Comparison of ENCODE assay signal across 8 mouse cellular contexts in the genomic region with DNA sequence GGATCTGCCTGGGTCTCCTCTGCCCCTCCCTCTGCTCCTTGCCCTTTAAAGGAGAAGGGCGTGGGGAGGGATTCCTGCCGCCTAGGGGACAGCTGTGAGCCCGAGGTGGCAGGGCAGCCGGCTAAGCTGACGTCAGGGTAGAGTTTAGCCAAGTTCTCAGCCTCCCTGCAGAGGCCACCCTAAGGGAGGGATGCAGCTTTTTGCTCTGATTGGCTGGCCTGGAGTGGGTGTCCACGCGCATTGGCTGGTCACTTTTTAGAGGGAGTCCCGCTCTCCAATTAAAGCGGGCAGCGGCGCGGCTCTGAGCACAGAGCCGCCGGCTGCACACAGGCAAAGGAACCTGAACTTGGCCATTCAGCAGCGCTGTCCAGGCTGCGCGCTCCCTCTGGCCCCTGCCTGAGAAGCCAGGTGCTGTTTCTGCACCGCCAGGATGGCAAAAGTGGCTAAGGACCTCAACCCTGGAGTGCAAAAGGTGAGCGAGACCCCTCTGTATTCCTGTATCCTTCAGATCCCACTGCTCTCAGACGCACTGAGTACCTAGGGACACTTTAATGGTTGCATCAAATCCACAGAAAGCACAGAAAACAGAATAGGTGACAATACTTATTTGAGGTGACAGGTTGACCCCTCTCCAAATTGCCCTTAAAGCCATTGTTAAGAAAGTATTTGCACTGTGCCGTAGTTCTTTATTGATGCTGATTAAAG. TPM values are rescaled to one million over a fixed set of nuclear protein-coding genes. Genes with fewer than 3 reads are reported as not detected.
DNase-seq lines count a peak whose midpoint lies in the region; ATAC-seq and TF ChIP-seq lines count a peak whose summit lies in the region.

Gene Lmcd1 (plus strand): TSS at position 258 of the 705 bp plus-strand sequence.

- ATAC-seq in lung, embryonic 14.5 days (ENCODE audit: insufficient read depth), result peak; percentile 98

- WGBS in hindbrain, embryonic 10.5 days, result 5% methylated on average over 21 of the region's 21 CpGs
- 4% methylated on average over 21 of the region's 21 CpGs for WGBS in lung, embryonic 14.5 days

- H3K36me3 ChIP-seq in hindbrain, embryonic 10.5 days, result no peaks in the 10 kb centered on the region
- no peaks in the 10 kb centered on the region for H3K36me3 ChIP-seq in lung, embryonic 14.5 days (ENCODE audit: insufficient read depth)

- no peaks in the 10 kb centered on the region for H3K9me3 ChIP-seq in hindbrain, embryonic 10.5 days
- no peaks in the 10 kb centered on the region for H3K9me3 ChIP-seq in lung, embryonic 14.5 days (ENCODE audit: low read depth, low read length)

- DNase-seq in WW6 (ENCODE audit: low read depth, low spot score), result peak; percentile 43
- DNase-seq in cerebellum, postnatal 14 days, result peak; percentile 78 to 82
- peak; percentile 65 to 69 for DNase-seq in frontal cortex, postnatal 10 days (ENCODE audit: low spot score in 2 of 2)
- peak; percentile 84 for DNase-seq in hindbrain, embryonic 10.5 days (ENCODE audit: low spot score)
- DNase-seq in layer of hippocampus, adult 9-10 months (ENCODE audit: low spot score), result peak; percentile 21
- DNase-seq in lung, embryonic 14.5 days, result peak; percentile 95
- peak; percentile 55 for DNase-seq in ovary, postnatal 10 days (ENCODE audit: low spot score)
- peak; percentile 38 for DNase-seq in urinary bladder, postnatal 10 days (ENCODE audit: low spot score)

- peaks cover 18% of the 10 kb centered on the region for H3K4me1 ChIP-seq in hindbrain, embryonic 10.5 days (replicated peaks)
- 0 out of 2 replicates have a peak, but pooled peaks cover 3% of the 10 kb centered on the region for H3K4me1 ChIP-seq in lung, embryonic 14.5 days (ENCODE audit: insufficient read depth)

- peak within 1 kb of the TSS; percentile 73 for H3K4me2 ChIP-seq in lung, embryonic 14.5 days

- peak within 1 kb of the TSS; percentile 44 for H3K4me3 ChIP-seq in hindbrain, embryonic 10.5 days
- peak within 1 kb of the TSS; percentile 37 for H3K4me3 ChIP-seq in lung, embryonic 14.5 days (ENCODE audit: low read depth, low read length)

- peaks cover 27% of the 10 kb centered on the region; the same call in 1 of the 2 replicates for H3K27me3 ChIP-seq in hindbrain, embryonic 10.5 days (ENCODE audit: insufficient read depth, poor library complexity, severe bottlenecking)
- no peaks in the 10 kb centered on the region for H3K27me3 ChIP-seq in lung, embryonic 14.5 days (ENCODE audit: insufficient read depth, low read length)

- TF ChIP-seq CTCF in lung, embryonic 14.5 days (IDR thresholded peaks at IDR 0.05; ENCODE audit: low read depth), result peak; percentile 50

- H3K9ac ChIP-seq in lung, embryonic 14.5 days, result peak within 1 kb of the TSS; percentile 44

- H3K27ac ChIP-seq in hindbrain, embryonic 10.5 days, result peak within 1 kb of the TSS; percentile 42
- peak within 1 kb of the TSS; percentile 80 for H3K27ac ChIP-seq in lung, embryonic 14.5 days (ENCODE audit: low read depth)

RNA-seq across cellular contexts. Expression of gene Lmcd1, which starts in this region (rescaled TPM):
- polyA plus RNA-seq in hindbrain, embryonic 10.5 days (2016; fragmentation: Nextera tagmentation; extraction: Ambion mirVana), result 1.7 and 2.8 TPM in 2 replicates
- polyA plus RNA-seq in lung, embryonic 14.5 days (2014; fragmentation: Nextera tagmentation; extraction: Ambion mirVana), result 31.7 and 37.1 TPM in 2 replicates

Comparison
In these comparisons a context has a peak if more than half of its experiments do, and no peak if none do; other contexts are left out.
1. Peak in every context shown above with its lines: DNase-seq, ATAC-seq, H3K4me3 ChIP-seq and H3K27ac ChIP-seq.
2. DNase-seq: peak in every context shown above with its lines; median percentile 95 in lung, embryonic 14.5 days; 84 in hindbrain, embryonic 10.5 days; 80 in cerebellum, postnatal 14 days; 67 in frontal cortex, postnatal 10 days; 55 in ovary, postnatal 10 days; 43 in WW6; 38 in urinary bladder, postnatal 10 days; 21 in layer of hippocampus, adult 9-10 months.